Mouse (Mus musculus) neutrophil, adult 83 days (primary cell): Measurements from ENCODE around the gene Flt3l. TPM values are rescaled to one million over a fixed set of nuclear protein-coding genes. Genes with fewer than 3 reads are reported as not detected.

Source experiments
- total RNA-seq, 2 experiments: library from RNA; stranded (reverse); gene quantifications; one replicate each; pipeline ENCODE4 v1.2.4; 2023

The Flt3l gene
- total RNA-seq, result 10 to 100 TPM; 22.2 to 29.2 TPM

GRCm38 (mm10) chr7:45135993-45136567, at the start of gene Flt3l, which contains the start of gene Gm45713:
TSS of gene Flt3l (minus strand) at chr7:45136432.
TSS of gene Gm45713 (minus strand) at chr7:45136231.

GRCm38 (mm10) chr7:45180896-45181477, 44.8 kb upstream of the Flt3l start, which contains the start of gene Pth2:
TSS of gene Pth2 (plus strand) at chr7:45180995.

GRCm38 (mm10) chr7:45179469-45179868, 43.2 kb upstream of the Flt3l start, which contains the start of gene Gfy:
TSS of gene Gfy (minus strand) at chr7:45179569.

GRCm38 (mm10) chr7:45163735-45164490, 27.7 kb upstream of the Flt3l start, which contains the start of gene Slc17a7:
TSS of gene Slc17a7 (plus strand) at chr7:45163949.

GRCm38 (mm10) chr7:45154096-45154992, 18.1 kb upstream of the Flt3l start, which contains the start of the genes Pih1d1 and Aldh16a1:
TSS of gene Pih1d1 (plus strand) at chr7:45154303.
TSS of gene Aldh16a1 (minus strand) at chr7:45154584.

GRCm38 (mm10) chr7:45128624-45129246, 7.5 kb downstream of the Flt3l start, which contains the start of gene Rpl13a:
TSS of gene Rpl13a (minus strand) at chr7:45128761.

GRCm38 (mm10) chr7:45124224-45125143, 11.7 kb downstream of the Flt3l start, which contains the start of gene Rps11:
TSS of gene Rps11 (minus strand) at chr7:45124439.

GRCm38 (mm10) chr7:45103652-45104180, 32.5 kb downstream of the Flt3l start, which contains the start of gene Fcgrt:
TSS of gene Fcgrt (minus strand) at chr7:45103851.

GRCm38 (mm10) chr7:45092048-45092447, 44.2 kb downstream of the Flt3l start, which contains the start of gene Rcn3:
TSS of gene Rcn3 (minus strand) at chr7:45092221.

Other genes with a start within 250 kb of the Flt3l start
- gene Med25, start 243.7 kb downstream of the Flt3l start, total RNA-seq, result 10 to 100 TPM; 36.7 to 44.1 TPM
- gene Fuz, start 240.4 kb downstream of the Flt3l start, total RNA-seq, result 1 to 10 TPM; 5.7 to 7.4 TPM
- gene Ap2a1, start 206.9 kb downstream of the Flt3l start, total RNA-seq, result 10 to 100 TPM; 70.1 to 74.6 TPM
- gene Tsks, start 193.2 kb downstream of the Flt3l start, total RNA-seq, result not detected
- under 1 TPM; 0.53 to 0.85 TPM for gene Cpt1c, start 161.6 kb downstream of the Flt3l start, total RNA-seq
- gene Prmt1, start 149.9 kb downstream of the Flt3l start, total RNA-seq, result 10 to 100 TPM; 74.9 to 80.6 TPM
- gene Irf3, start 138.8 kb downstream of the Flt3l start, total RNA-seq, result 10 to 100 TPM; 63.0 to 71.9 TPM
- gene Bcl2l12, start 137.7 kb downstream of the Flt3l start, total RNA-seq, result 10 to 100 TPM in 1 of 2 experiments, 1 to 10 TPM in 1; 8.8 to 18.8 TPM
- gene Scaf1, start 120.1 kb downstream of the Flt3l start, total RNA-seq, result 10 to 100 TPM; 61.1 to 62.1 TPM
- 10 to 100 TPM; 14.9 to 17.0 TPM for gene Rras, start 118.5 kb downstream of the Flt3l start, total RNA-seq
- 10 to 100 TPM; 22.3 to 25.8 TPM for gene Prr12, start 83.6 kb downstream of the Flt3l start, total RNA-seq
- 10 to 100 TPM; 29.1 to 38.1 TPM for gene Nosip, start 74.0 kb downstream of the Flt3l start, total RNA-seq
- 10 to 100 TPM; 17.4 to 19.6 TPM for gene Prrg2, start 73.8 kb downstream of the Flt3l start, total RNA-seq
- 1 to 10 TPM; 3.0 to 3.1 TPM for gene Rcn3, start 44.2 kb downstream of the Flt3l start, total RNA-seq
- gene Fcgrt, start 32.6 kb downstream of the Flt3l start, total RNA-seq, result 10 to 100 TPM; 19.0 to 24.9 TPM
- gene Rps11, start 12.0 kb downstream of the Flt3l start, total RNA-seq, result 1,000 to 10,000 TPM; 1,010 to 1,023 TPM
- gene Rpl13a, start 7.7 kb downstream of the Flt3l start, total RNA-seq, result 1,000 to 10,000 TPM; 1,046 to 1,214 TPM
- gene Gm45713, start 201 bp downstream of the Flt3l start, total RNA-seq, result not detected
- 10 to 100 TPM; 46.2 to 47.4 TPM for gene Pih1d1, start 17.9 kb upstream of the Flt3l start, total RNA-seq
- gene Aldh16a1, start 18.2 kb upstream of the Flt3l start, total RNA-seq, result 10 to 100 TPM; 82.4 to 96.0 TPM
- gene Slc17a7, start 27.5 kb upstream of the Flt3l start, total RNA-seq, result not detected
- not detected for gene Gfy, start 43.1 kb upstream of the Flt3l start, total RNA-seq
- gene Pth2, start 44.6 kb upstream of the Flt3l start, total RNA-seq, result not detected
- gene Ccdc155, start 68.5 kb upstream of the Flt3l start, total RNA-seq, result not detected
- 1 to 10 TPM; 1.0 to 1.3 TPM for gene Dkkl1, start 75.7 kb upstream of the Flt3l start, total RNA-seq
- gene Tead2, start 79.3 kb upstream of the Flt3l start, total RNA-seq, result not detected
- 100 to 1,000 TPM; 297 to 345 TPM for gene Cd37, start 102.7 kb upstream of the Flt3l start, total RNA-seq
- gene Slc6a16, start 104.7 kb upstream of the Flt3l start, total RNA-seq, result under 1 TPM; 0.57 to 0.59 TPM
- under 1 TPM in 1 of 2 experiments, not detected in 1; 0.24 TPM for gene Slc6a21, start 141.1 kb upstream of the Flt3l start, total RNA-seq
- gene Trpm4, start 197.3 kb upstream of the Flt3l start, total RNA-seq, result 1 to 10 TPM; 2.3 to 4.8 TPM
- under 1 TPM in 1 of 2 experiments, not detected in 1; 0.68 TPM for gene Hrc, start 198.9 kb upstream of the Flt3l start, total RNA-seq
- gene Ppfia3, start 230.6 kb upstream of the Flt3l start, total RNA-seq, result under 1 TPM in 1 of 2 experiments, not detected in 1; 0.31 TPM
- gene Lin7b, start 234.2 kb upstream of the Flt3l start, total RNA-seq, result under 1 TPM in 1 of 2 experiments, not detected in 1; 0.66 TPM